Mouse (Mus musculus): ENCODE results near the gene Cacna1e.
A peak's percentile ranks its signal among the peaks of the same experiment; 100 is the strongest.

The Cacna1e gene

GRCm38 (mm10) chr1:154839272-154839671, 45.0 kb downstream of the Cacna1e start:
- no peak for DNase-seq (ENCODE audit: low spot score in 2 of 2)

GRCm38 (mm10) chr1:154836473-154836872, 47.8 kb downstream of the Cacna1e start:
- DNase-seq (ENCODE audit: low spot score in 2 of 2) = no peak

GRCm38 (mm10) chr1:154832168-154832539, 52.1 kb downstream of the Cacna1e start:
- no peak for DNase-seq (ENCODE audit: low spot score in 2 of 2)

- DNase-seq (ENCODE audit: low spot score in 2 of 2) = no peak
Measured at GRCm38 (mm10) chr1:154831269-154832167, 52.8 kb downstream of the Cacna1e start.

- DNase-seq (ENCODE audit: low spot score in 2 of 2) = no peak
Measured at GRCm38 (mm10) chr1:154830051-154830450, 54.2 kb downstream of the Cacna1e start.

- DNase-seq (ENCODE audit: low spot score in 2 of 2) = no peak
Measured at GRCm38 (mm10) chr1:154823098-154823497, 61.2 kb downstream of the Cacna1e start.

- DNase-seq (ENCODE audit: low spot score in 2 of 2) = no peak
Measured at GRCm38 (mm10) chr1:154820422-154820821, 63.9 kb downstream of the Cacna1e start.

- no peak for DNase-seq (ENCODE audit: low spot score in 2 of 2)
Measured at GRCm38 (mm10) chr1:154819960-154820359, 64.3 kb downstream of the Cacna1e start.

GRCm38 (mm10) chr1:154818742-154819141, 65.6 kb downstream of the Cacna1e start:
- no peak for DNase-seq (ENCODE audit: low spot score in 2 of 2)

- DNase-seq (ENCODE audit: low spot score in 2 of 2) = no peak
Measured at GRCm38 (mm10) chr1:154816836-154817235, 67.5 kb downstream of the Cacna1e start.

GRCm38 (mm10) chr1:154816267-154816666, 68.0 kb downstream of the Cacna1e start:
- no peak for DNase-seq (ENCODE audit: low spot score in 2 of 2)

GRCm38 (mm10) chr1:154805742-154806141, 78.6 kb downstream of the Cacna1e start:
- no peak for DNase-seq (ENCODE audit: low spot score in 2 of 2)

- DNase-seq (ENCODE audit: low spot score in 2 of 2) = no peak
Measured at GRCm38 (mm10) chr1:154805038-154805437, 79.3 kb downstream of the Cacna1e start.

- no peak for DNase-seq (ENCODE audit: low spot score in 2 of 2)
Measured at GRCm38 (mm10) chr1:154802301-154802904, 81.9 kb downstream of the Cacna1e start.

- no peak for DNase-seq (ENCODE audit: low spot score in 2 of 2)
Measured at GRCm38 (mm10) chr1:154799257-154799656, 85.0 kb downstream of the Cacna1e start.

GRCm38 (mm10) chr1:154798771-154799170, 85.5 kb downstream of the Cacna1e start:
- no peak for DNase-seq (ENCODE audit: low spot score in 2 of 2)

GRCm38 (mm10) chr1:154796685-154797084, 87.6 kb downstream of the Cacna1e start:
- no peak for DNase-seq (ENCODE audit: low spot score in 2 of 2)

GRCm38 (mm10) chr1:154794518-154794951, 89.8 kb downstream of the Cacna1e start:
- DNase-seq (ENCODE audit: low spot score in 2 of 2) = no peak

- DNase-seq (ENCODE audit: low spot score in 2 of 2) = no peak
Measured at GRCm38 (mm10) chr1:154791544-154792174, 92.6 kb downstream of the Cacna1e start.

GRCm38 (mm10) chr1:154788491-154788890, 95.8 kb downstream of the Cacna1e start:
- DNase-seq (ENCODE audit: low spot score in 2 of 2) = no peak

GRCm38 (mm10) chr1:154788069-154788468, 96.2 kb downstream of the Cacna1e start:
- DNase-seq (ENCODE audit: low spot score in 2 of 2) = peak; percentile 57 to 78

- no peak for DNase-seq (ENCODE audit: low spot score in 2 of 2)
Measured at GRCm38 (mm10) chr1:154787418-154787817, 96.9 kb downstream of the Cacna1e start.
